Mouse (Mus musculus) spleen, embryonic (tissue): Measurements from ENCODE around the gene Gm30302.
"Not testable (repeated sequence)": the region's sequence is repeated elsewhere in the genome, so short reads cannot be mapped to it uniquely, and the experiment has no call there.

Experiments used
- CTCF ChIA-PET: fragments of 350-600 bp; sonication (Branson Sonifier 250); formaldehyde crosslinking; loops from one replicate; lab custom pipeline; 2022; lab: Charles Lee

Gm30302 gene

DNA sequence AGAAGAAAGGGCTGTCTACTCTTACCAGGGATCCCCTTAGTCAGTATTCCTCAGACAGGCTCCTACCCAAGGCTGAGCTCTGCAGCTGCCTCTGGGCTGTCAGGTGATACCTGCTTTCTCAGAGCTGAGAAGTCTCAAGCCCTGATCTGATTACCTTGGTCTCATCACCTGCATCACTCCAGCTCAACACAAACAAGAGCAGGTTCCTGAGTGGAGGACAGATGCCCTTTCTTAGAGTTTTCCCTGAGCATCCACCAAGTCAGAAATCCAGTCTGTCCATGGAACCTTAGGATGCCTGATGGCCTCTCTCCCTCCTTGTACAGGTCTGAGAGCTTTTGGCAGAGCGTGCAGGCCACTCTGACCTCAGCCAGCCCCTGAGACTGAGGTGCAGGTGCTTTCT, at the start of gene Gm30302:
Gene Gm30302 (minus strand): TSS at position 101 of the 400 bp plus-strand sequence.
- CTCF ChIA-PET: no interaction called here

GRCm38 (mm10) chr13:49846751-49847150, 48.0 kb upstream of the Gm30302 start:
- CTCF ChIA-PET: no interaction called here

GRCm38 (mm10) chr13:49846141-49846540, 47.3 kb upstream of the Gm30302 start:
- CTCF ChIA-PET: no interaction called here

DNA sequence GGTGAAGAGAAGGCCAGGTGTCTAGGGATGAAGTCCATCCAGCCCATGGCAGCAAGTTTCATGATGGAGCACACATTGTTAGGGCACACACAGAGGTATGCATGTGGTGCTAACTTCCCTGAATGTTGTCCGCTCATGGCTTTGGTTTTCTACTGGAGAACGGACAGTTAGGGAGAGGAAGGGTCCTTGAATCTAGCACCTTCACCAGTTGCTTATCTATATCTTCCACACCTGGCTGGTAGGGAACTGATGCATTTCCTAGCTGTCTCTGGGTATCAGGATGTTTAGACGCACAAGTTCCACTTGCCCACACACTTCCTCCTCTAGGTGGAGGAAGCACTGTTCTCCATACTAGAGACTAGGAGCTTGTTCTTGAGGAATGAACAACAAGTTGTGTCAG, 46.9 kb upstream of the Gm30302 start:
- CTCF ChIA-PET: no interaction called here

DNA sequence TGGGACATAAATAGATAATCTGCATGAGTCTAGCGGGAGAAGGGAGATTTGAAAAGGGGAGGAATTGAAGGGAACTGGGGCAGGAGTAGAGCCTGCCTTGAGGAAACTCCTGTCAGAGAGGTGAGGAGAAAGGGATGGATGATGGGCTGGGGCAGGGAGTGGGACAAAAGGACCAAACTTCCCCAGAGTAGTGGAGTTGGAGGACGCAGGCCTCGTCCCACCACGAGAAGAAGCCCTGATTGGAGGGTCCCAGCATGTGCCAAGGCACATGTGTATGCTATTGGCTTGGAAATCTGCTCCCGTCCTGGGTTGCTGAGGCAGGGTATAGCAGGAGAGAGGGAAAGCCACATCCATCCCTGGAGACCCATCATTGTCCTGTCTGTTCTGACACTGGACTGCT, 45.3 kb upstream of the Gm30302 start:
- CTCF ChIA-PET: no interaction called here

DNA sequence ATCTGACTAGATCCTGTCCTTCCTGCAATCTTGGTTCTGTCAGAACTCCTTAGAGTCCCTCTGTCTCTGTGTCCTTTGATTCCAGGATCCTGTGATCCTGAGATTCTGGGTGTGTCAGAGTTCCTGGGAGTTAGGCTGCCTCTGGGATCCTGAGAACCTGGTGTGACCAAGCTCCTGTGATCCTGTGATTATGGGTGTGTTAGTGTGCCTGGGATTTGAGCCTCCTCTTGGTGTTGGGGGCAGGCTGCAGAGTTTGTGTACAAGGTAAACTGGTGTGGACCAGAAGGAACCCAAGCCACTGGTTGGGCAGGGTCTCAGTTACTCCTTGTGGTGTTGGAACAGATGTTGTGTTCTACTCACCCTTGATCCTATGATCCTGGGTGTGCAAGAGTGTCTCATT, 42.4 kb upstream of the Gm30302 start:
- CTCF ChIA-PET: no interaction called here

DNA sequence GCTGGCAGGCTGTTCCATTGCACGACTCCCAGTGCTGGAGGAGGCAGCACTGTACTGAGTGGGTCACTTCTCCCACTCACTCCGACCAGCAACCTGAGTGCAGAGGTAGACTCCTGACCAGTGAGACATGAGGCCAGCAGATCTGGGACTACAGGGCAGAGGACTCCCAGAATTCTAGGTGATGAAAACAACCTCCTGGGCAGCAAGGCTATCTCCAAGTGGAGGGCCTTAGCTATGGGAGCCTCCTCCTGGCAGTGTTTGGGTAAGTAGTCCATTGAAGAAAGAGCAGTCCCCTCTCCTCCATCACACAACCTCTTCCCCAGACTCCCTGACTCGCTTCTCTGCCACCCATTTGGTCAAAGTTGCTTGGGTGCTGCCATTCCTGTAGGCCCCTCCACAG, 31.6 kb upstream of the Gm30302 start:
- CTCF ChIA-PET: no interaction called here

DNA sequence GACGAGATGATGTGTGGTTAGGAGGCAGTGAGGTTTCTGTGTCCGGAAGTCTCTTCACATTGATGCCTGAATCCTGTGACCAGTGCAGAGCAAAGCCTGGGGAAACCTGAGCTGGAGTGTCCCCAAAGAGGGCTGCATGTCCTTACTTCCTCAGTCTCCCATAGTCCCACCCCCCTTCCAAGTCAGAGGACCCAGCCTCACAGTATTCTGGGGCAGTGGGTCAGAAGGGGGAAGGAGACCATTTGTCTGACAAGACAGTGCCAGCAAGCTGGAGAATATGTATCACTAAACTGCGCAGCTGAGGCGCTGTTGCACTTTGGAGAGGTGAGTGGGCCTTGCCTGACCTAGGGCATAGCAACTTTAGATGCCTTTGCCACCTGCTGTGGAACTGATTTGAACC, 26.5 kb upstream of the Gm30302 start:
- CTCF ChIA-PET: no interaction called here

DNA sequence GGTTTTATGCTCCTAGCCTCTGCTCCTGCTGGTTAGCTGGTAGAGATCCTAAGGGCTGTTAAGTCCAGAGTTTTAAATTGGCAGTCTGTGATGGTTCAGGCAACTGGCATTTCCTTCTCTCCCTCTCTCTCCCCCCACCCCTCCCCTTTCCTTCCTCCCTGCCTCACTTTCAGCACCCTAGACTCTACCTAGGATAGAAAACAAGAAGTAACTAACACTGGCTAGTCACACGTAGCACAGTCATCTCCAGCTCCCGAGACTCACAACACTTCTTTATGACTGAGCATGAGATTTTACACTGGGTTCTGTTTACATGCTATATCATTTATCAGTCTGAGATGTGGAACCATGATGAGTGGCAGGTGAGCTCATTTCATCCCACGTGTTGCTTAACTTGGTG, 16.2 kb upstream of the Gm30302 start:
- CTCF ChIA-PET: no interaction called here

GRCm38 (mm10) chr13:49814420-49814819, 15.6 kb upstream of the Gm30302 start:
- CTCF ChIA-PET: no interaction called here

- CTCF ChIA-PET: no interaction called here
Observed at GRCm38 (mm10) chr13:49807146-49807545, 8.3 kb upstream of the Gm30302 start.

- CTCF ChIA-PET: no interaction called here
Observed at GRCm38 (mm10) chr13:49788563-49789393, 10.0 kb downstream of the Gm30302 start.

DNA sequence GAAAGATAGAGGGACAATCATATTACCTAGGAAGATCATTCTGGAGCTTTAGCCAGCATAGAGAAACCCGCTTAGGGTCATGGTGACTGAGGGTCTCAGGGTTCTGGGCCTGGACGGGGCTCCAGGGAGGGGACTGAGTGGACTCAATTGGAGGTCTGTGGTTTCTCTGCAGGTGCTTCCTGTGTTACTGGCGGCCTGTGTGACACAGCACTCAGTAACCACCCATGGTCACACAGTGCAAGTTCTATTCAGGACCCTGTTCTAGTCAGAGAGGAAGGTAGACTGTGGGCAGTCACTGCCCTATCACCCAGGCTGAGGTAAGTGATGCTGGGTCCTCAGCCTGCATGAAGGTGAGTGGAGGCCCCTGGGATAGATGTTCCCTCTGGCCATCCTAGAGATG, 14.9 kb downstream of the Gm30302 start:
- CTCF ChIA-PET: no interaction called here

DNA sequence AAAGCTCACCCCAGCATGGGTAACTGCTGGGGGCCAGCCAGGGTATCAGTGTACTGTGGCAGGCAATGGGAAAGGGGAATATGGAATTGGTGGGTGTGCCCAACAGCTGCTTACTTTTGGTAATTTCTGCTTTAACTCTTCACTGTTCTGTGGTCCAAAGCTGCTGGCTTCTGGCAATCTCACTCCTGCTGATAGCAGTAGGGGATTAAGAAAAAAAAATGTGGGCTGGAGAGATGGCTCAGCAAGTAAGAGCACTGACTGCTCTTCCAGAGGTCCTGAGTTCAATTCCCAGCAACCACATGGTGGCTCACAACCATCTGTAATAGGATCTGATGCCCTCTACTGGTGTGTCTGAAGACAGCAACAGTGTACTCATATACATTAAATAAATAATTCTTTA, 27.3 kb downstream of the Gm30302 start:
- CTCF ChIA-PET: not testable (repeated sequence)

DNA sequence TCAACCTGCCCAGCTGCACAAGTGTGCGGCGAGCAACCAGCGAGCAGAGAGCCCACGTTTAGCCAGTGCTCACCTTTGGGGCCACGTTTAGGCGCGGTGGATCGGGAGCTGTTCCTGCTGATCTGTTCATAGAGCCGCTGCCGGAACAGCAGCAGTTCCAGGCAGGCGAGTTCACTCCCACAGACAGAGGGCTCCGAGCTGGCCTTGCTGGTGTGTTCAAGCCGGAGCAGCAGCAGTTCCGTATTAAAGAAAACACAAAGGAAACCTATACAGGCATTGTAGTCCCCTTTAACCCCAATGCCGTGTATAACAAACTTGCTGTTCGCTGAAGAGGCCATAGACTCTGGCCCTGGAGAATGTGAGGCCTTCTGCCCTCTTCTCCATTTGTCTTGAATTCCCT, 29.7 kb downstream of the Gm30302 start:
- CTCF ChIA-PET: no interaction called here

GRCm38 (mm10) chr13:49768048-49768447, 30.8 kb downstream of the Gm30302 start:
- CTCF ChIA-PET: no interaction called here

- CTCF ChIA-PET: no interaction called here
Observed at GRCm38 (mm10) chr13:49766269-49766668, 32.5 kb downstream of the Gm30302 start.

GRCm38 (mm10) chr13:49765306-49765705, 33.5 kb downstream of the Gm30302 start:
- CTCF ChIA-PET: no interaction called here

DNA sequence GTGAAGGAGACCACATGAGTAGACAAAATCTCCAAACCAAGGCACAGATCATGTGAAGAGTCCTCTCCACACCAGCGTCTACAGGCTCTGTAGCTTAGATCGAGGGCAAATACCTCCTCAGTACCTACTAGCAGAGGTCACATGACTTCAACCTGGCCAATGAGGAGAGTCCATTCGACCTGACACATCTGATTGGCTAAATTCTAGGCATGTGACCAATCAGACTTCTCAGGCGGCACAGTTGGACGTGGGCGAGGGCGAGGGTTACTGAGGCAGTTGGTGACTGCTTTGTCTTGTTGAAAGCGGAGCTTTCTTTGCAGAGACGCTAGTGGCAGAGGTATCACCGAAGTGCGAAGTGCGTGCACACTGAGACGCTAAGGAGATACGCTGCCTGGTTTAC, 36.6 kb downstream of the Gm30302 start:
- CTCF ChIA-PET: no interaction called here

- CTCF ChIA-PET: no interaction called here
Observed at GRCm38 (mm10) chr13:49760675-49761074, 38.1 kb downstream of the Gm30302 start.

DNA sequence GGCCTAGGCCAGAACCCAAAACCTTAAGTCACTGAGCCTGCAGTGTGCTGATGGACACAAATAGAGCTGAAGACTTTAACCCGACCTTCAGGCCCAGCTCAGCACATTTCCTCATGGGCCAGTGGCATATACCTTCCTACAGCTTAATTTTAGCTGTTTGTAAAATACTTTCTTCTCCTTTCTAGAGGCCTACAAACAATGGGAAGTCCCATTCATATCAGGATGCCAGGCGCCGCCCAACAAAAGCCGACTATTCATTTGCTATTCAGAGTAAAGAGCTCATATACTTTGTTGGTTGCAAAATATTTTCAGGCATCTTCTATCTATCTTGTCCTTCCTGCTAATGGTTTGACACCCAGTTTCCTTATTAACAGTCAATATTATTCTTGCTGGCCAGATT, 40.8 kb downstream of the Gm30302 start:
- CTCF ChIA-PET: no interaction called here

GRCm38 (mm10) chr13:49756591-49756990, 42.2 kb downstream of the Gm30302 start:
- CTCF ChIA-PET: no interaction called here

DNA sequence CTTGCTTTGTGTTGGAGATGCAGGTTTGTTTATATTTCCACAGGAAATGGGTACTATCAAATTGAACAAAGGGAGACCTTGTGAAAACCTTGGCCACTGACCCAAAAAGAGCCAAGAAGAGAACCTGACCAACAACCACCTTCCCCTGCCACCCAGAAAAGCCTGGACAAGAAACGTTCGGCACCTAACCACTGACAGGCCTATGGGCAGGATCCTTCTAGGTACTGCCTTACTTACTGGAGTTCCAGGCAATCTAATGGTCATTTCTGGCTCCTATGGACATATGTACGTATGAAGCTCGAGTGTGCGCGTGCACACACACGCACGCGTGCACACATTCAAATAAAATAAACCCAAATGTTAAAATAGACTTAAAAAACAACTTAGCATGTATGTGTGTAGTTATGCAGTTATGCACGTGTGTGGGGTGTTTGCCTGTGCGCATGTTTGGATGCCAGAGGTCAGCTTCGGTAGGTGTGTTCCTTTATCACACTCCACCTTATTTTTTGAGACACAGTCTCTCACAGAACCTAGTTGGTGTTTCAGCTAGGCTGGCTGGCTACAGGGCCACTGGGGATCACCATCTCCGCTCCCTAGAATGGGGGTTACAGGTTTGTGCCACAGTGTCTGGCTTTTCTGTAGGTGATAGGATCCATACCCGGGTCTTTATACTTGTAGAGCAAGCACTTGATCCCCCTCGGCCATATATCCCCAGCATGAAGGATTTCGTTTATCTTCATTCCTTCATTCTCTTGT, 57.3 kb downstream of the Gm30302 start:
- CTCF ChIA-PET: no interaction called here
